Mouse (Mus musculus): ENCODE measurements at regions not wholly inside any gene's neighbourhood (a gene's known extent, or its start where the extent isn't known, plus 50 kb on each side); places are given as distances from the start of the nearest gene placed in this dataset.

DNA sequence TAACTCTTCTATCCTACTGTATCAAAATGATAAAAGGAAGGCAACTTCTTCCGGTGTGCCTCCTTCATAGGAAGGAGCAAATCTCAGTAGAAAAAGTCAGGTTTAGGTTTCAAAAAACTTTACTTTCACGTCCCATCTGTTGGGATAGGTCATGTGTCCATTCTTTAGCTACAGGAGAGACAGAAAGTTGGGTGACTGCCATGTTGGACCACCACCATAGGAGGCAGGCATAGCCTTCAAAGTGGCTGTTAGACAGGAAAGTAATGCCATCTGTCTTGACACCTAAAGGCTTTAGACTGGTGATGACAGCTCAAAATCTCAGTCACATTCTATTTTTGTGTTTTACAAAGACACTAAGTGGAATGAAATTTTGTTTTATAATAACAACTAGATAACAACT lies 90.3 kb upstream of the Ctsc start:
- TF ChIP-seq CTCF (IDR thresholded peaks at IDR 0.05; ENCODE audit: extremely low read depth, insufficient read depth, low read length) (no peak), POLR2A (IDR thresholded peaks at IDR 0.05; ENCODE audit: extremely low read depth, insufficient read depth, low read length) (no peak)

All from cortical plate, adult 2 months (tissue).